Mouse (Mus musculus) spleen, adult 2 months (tissue): Measurements from ENCODE around the gene Unc93b1. TPM values are rescaled to one million over a fixed set of nuclear protein-coding genes. Genes with fewer than 3 reads are reported as not detected.

ENCODE experiments used
- DNase-seq, 2 experiments: peaks; one replicate each; pipeline versions ENCODE4 v3.0.0 to v3.0.0-alpha.2; 2012 to 2021; ENCODE audit warnings: low spot score in 2 of 2, low read depth in 1 of 2
- H3K27ac ChIP-seq: fragments of 200-500 bp; 2 replicates; pipeline ENCODE4 v1.5.1; 2012; ENCODE audit warnings: low read length, inconsistent platforms; ENCODE audit not compliant: insufficient read depth
- H3K27me3 ChIP-seq: fragments of 200-500 bp; 2 replicates; pipeline ENCODE4 v1.6.1; 2012; ENCODE audit warnings: mild to moderate bottlenecking, moderate library complexity, low read length, inconsistent platforms; ENCODE audit not compliant: control insufficient read depth, insufficient read depth
- H3K36me3 ChIP-seq: fragments of 200-500 bp; 2 replicates; pipeline ENCODE4 v1.6.1; 2012; ENCODE audit warnings: mild to moderate bottlenecking, low read length, inconsistent platforms; ENCODE audit not compliant: control insufficient read depth, insufficient read depth
- H3K4me1 ChIP-seq: fragments of 200-500 bp; 2 replicates; pipeline ENCODE4 v1.6.1; 2011; ENCODE audit warnings: inconsistent platforms; ENCODE audit not compliant: control insufficient read depth, insufficient read depth, insufficient read length
- H3K4me3 ChIP-seq: fragments of 200-500 bp; 2 replicates; pipeline ENCODE4 v1.5.1; 2011; ENCODE audit warnings: mild to moderate bottlenecking, inconsistent platforms; ENCODE audit not compliant: insufficient read depth, insufficient read length; ENCODE audit errors: extremely low read depth
- CTCF ChIP-seq: fragments of 200-500 bp; IDR thresholded peaks from 2 replicates; pipeline ENCODE4 v1.5.1; 2011; ENCODE audit warnings: mild to moderate bottlenecking, inconsistent platforms; ENCODE audit not compliant: insufficient read depth, insufficient read length, insufficient replicate concordance; ENCODE audit errors: extremely low read depth
- POLR2A ChIP-seq: fragments of 200-500 bp; IDR thresholded peaks from 2 replicates; pipeline ENCODE4 v1.6.1; 2011; ENCODE audit warnings: low read depth, low read length, inconsistent platforms
- WGBS: fragments of 180-500 bp; shearing (Covaris S2); methylation state at CpG from one replicate; pipeline ENCODE4 v1.1.7; 2018; 5-methylcytosine and 5-hydroxymethylcytosine counted together
- polyA plus RNA-seq: library from polyadenylated mRNA; depleted of rRNA; stranded (reverse); fragments of >200 nt; gene quantifications from 2 replicates; pipeline ENCODE4 v1.2.3, GENCODE M21; 2012

The Unc93b1 gene
- polyA plus RNA-seq, 1 experiment: 753 TPM

GRCm38 (mm10) chr19:3923586-3923985, 11.4 kb upstream of the Unc93b1 start:
- peaks cover 27% of the 10 kb centered on the region for H3K4me1 ChIP-seq
- no peaks in the 10 kb centered on the region for H3K36me3 ChIP-seq
- WGBS: 24% methylated on average over 13 of the region's 13 CpGs
- TF ChIP-seq CTCF (no peak), POLR2A (no peak)
- H3K27ac ChIP-seq: peak overlapping the region; percentile 91
- no peaks in the 10 kb centered on the region for H3K27me3 ChIP-seq
- H3K4me3 ChIP-seq: no peak overlapping the region; the same call in 1 of the 2 replicates
- DNase-seq: peak in 1 of 2 experiments; percentile 77

- DNase-seq: no peak
- H3K4me1 ChIP-seq: peaks cover 30% of the 10 kb centered on the region
- no peak overlapping the region for H3K4me3 ChIP-seq
- H3K27ac ChIP-seq: peak overlapping the region; percentile 91
- TF ChIP-seq POLR2A (no peak), CTCF (no peak)
- H3K27me3 ChIP-seq: no peaks in the 10 kb centered on the region
- 69% methylated on average over 8 of the region's 8 CpGs for WGBS
- no peaks in the 10 kb centered on the region for H3K36me3 ChIP-seq
Observed at GRCm38 (mm10) chr19:3924190-3924589, 10.8 kb upstream of the Unc93b1 start.

GRCm38 (mm10) chr19:3924868-3925267, 10.1 kb upstream of the Unc93b1 start:
- 90% methylated on average over 7 of the region's 7 CpGs for WGBS
- Histone ChIP-seq H3K27me3 (no peaks in the 10 kb centered on the region), H3K4me3 (no peak overlapping the region), H3K36me3 (no peaks in the 10 kb centered on the region), H3K4me1 (peaks cover 37% of the 10 kb centered on the region), H3K27ac (no peak overlapping the region)
- no peak for DNase-seq
- no peak for TF ChIP-seq CTCF
- no peak for TF ChIP-seq POLR2A

GRCm38 (mm10) chr19:3925859-3926258, 9.1 kb upstream of the Unc93b1 start:
- TF ChIP-seq CTCF: no peak
- no peaks in the 10 kb centered on the region for H3K27me3 ChIP-seq
- no peak overlapping the region for H3K27ac ChIP-seq
- H3K4me3 ChIP-seq: no peak overlapping the region
- peaks cover 44% of the 10 kb centered on the region for H3K4me1 ChIP-seq
- H3K36me3 ChIP-seq: no peaks in the 10 kb centered on the region
- 90% methylated on average over 6 of the region's 6 CpGs for WGBS
- no peak for DNase-seq

GRCm38 (mm10) chr19:3926279-3926678, 8.7 kb upstream of the Unc93b1 start:
- H3K27ac ChIP-seq: no peak overlapping the region
- TF ChIP-seq POLR2A: no peak
- no peak for TF ChIP-seq CTCF

GRCm38 (mm10) chr19:3926685-3927084, 8.3 kb upstream of the Unc93b1 start:
- no peak overlapping the region for H3K4me3 ChIP-seq
- WGBS: 66% methylated on average over 6 of the region's 6 CpGs
- TF ChIP-seq CTCF (no peak), POLR2A (no peak)
- no peaks in the 10 kb centered on the region for H3K36me3 ChIP-seq
- no peaks in the 10 kb centered on the region for H3K27me3 ChIP-seq
- DNase-seq: no peak
- no peak overlapping the region for H3K27ac ChIP-seq
- peaks cover 48% of the 10 kb centered on the region for H3K4me1 ChIP-seq

More at GRCm38 (mm10) chr19:3926279-3926678, 8.7 kb upstream of the Unc93b1 start:
- 53% methylated on average over 3 of the region's 3 CpGs for WGBS
- no peaks in the 10 kb centered on the region for H3K36me3 ChIP-seq
- no peak overlapping the region for H3K4me3 ChIP-seq
- no peak for DNase-seq
- H3K4me1 ChIP-seq: peaks cover 46% of the 10 kb centered on the region
- no peaks in the 10 kb centered on the region for H3K27me3 ChIP-seq

- 85% methylated on average over 4 of the region's 4 CpGs for WGBS
- Histone ChIP-seq H3K36me3 (no peaks in the 10 kb centered on the region), H3K4me3 (no peak overlapping the region), H3K4me1 (peaks cover 42% of the 10 kb centered on the region), H3K27me3 (no peaks in the 10 kb centered on the region), H3K27ac (no peak overlapping the region)
- no peak for DNase-seq
- TF ChIP-seq CTCF: no peak
- no peak for TF ChIP-seq POLR2A
Observed at GRCm38 (mm10) chr19:3927989-3928388, 7.0 kb upstream of the Unc93b1 start.
